Mouse (Mus musculus) CH12F3 (cell line): Measurements from ENCODE around the gene Clpb.

Source experiments
- in situ Hi-C: fragments of 300-500 bp; cut with MboI; formaldehyde crosslinking; loops from 2 replicates; pipeline ENCODE4 v1.14.3; 2020; ENCODE audit warnings: low sequenced_read_pairs

The Clpb gene

GRCm38 (mm10) chr7:101772687-101773086 lies 109.3 kb downstream of the Clpb start:
- in situ Hi-C loops = no loop called here

GRCm38 (mm10) chr7:101777053-101777452 lies 113.6 kb downstream of the Clpb start:
- in situ Hi-C loops = no loop called here

- in situ Hi-C loops = no loop called here
Observed at GRCm38 (mm10) chr7:101817861-101818401, 154.5 kb downstream of the Clpb start, which contains the start of gene Phox2a. Phox2a (plus strand) TSS chr7:101818313.

GRCm38 (mm10) chr7:101820295-101821030 lies 157.0 kb downstream of the Clpb start:
- in situ Hi-C loops = loop anchor here (10.0 kb wide), 1 partner anchor 146 kb away; no protein-coding TSS in a partner anchor

- in situ Hi-C loops = loop anchor here (10.0 kb wide), 1 partner anchor 147 kb away; no protein-coding TSS in a partner anchor
Observed at GRCm38 (mm10) chr7:101821571-101822501, 158.4 kb downstream of the Clpb start.

- in situ Hi-C loops = loop anchor here (10.0 kb wide), 1 partner anchor 148 kb away; no protein-coding TSS in a partner anchor
Observed at GRCm38 (mm10) chr7:101822836-101823757, 159.7 kb downstream of the Clpb start.

- in situ Hi-C loops = loop anchor here (10.0 kb wide), 1 partner anchor 149 kb away; no protein-coding TSS in a partner anchor
Observed at GRCm38 (mm10) chr7:101823758-101824630, 160.6 kb downstream of the Clpb start.

GRCm38 (mm10) chr7:101830373-101830772 lies 166.9 kb downstream of the Clpb start:
- in situ Hi-C loops = no loop called here

GRCm38 (mm10) chr7:101831437-101831836 lies 168.0 kb downstream of the Clpb start:
- in situ Hi-C loops = no loop called here

- in situ Hi-C loops = no loop called here
Observed at GRCm38 (mm10) chr7:101832372-101832771, 168.9 kb downstream of the Clpb start.

- in situ Hi-C loops = no loop called here
Observed at GRCm38 (mm10) chr7:101833352-101833751, 169.9 kb downstream of the Clpb start.

- in situ Hi-C loops = no loop called here
Observed at GRCm38 (mm10) chr7:101833916-101834584, 170.6 kb downstream of the Clpb start.

GRCm38 (mm10) chr7:101834903-101835302 lies 171.5 kb downstream of the Clpb start:
- in situ Hi-C loops = no loop called here

- in situ Hi-C loops = no loop called here
Observed at GRCm38 (mm10) chr7:101835457-101836109, 172.2 kb downstream of the Clpb start.

GRCm38 (mm10) chr7:101836271-101837153 lies 173.1 kb downstream of the Clpb start:
- in situ Hi-C loops = no loop called here

- in situ Hi-C loops = no loop called here
Observed at GRCm38 (mm10) chr7:101837154-101837605, 173.7 kb downstream of the Clpb start.
